Mouse (Mus musculus): ENCODE results near the gene Dbnl. TPM values are rescaled to one million over a fixed set of nuclear protein-coding genes. Genes with fewer than 3 reads are reported as not detected.

Gene Dbnl
- polyA plus RNA-seq (2012; rRNA removed) = 80.9 and 83.7 TPM in 2 replicates

GRCm38 (mm10) chr11:5788056-5789014 lies at the start of gene Dbnl:
Gene Dbnl, plus strand, starts transcription at chr11:5788488.
- WGBS = under 1% methylated on average over 74 of the region's 74 CpGs
- TF ChIP-seq POLR2A (IDR thresholded peaks at IDR 0.05; ENCODE audit: borderline replicate concordance, insufficient read depth, low read length) (peak; percentile 97), CTCF (IDR thresholded peaks at IDR 0.05; ENCODE audit: borderline replicate concordance, insufficient read depth, low read depth, low read length) (peak; percentile 55; the same call in 1 of the 2 replicates)
- Histone ChIP-seq H3K27me3 (ENCODE audit: control insufficient read depth, insufficient read depth, low read length) (no peaks in the 10 kb centered on the region), H3K27ac (ENCODE audit: insufficient read depth, low read length) (peak within 1 kb of the TSS; percentile 72), H3K4me1 (ENCODE audit: control insufficient read depth, insufficient read depth, low read length) (peaks cover 8% of the 10 kb centered on the region), H3K4me3 (replicated peaks; ENCODE audit: insufficient read depth, low read depth, low read length) (peak within 1 kb of the TSS; percentile 87)
- DNase-seq = peak; percentile 94 to 95

GRCm38 (mm10) chr11:5738888-5739632 lies 49.2 kb upstream of the Dbnl start:
- DNase-seq = no peak
- peaks cover 21% of the 10 kb centered on the region for H3K4me1 ChIP-seq (ENCODE audit: control insufficient read depth, insufficient read depth, low read length)
- H3K27me3 ChIP-seq (ENCODE audit: control insufficient read depth, insufficient read depth, low read length) = no peaks in the 10 kb centered on the region
- no peak for TF ChIP-seq POLR2A (IDR thresholded peaks at IDR 0.05; ENCODE audit: borderline replicate concordance, insufficient read depth, low read length)
- no peak for TF ChIP-seq CTCF (IDR thresholded peaks at IDR 0.05; ENCODE audit: borderline replicate concordance, insufficient read depth, low read depth, low read length)
- WGBS = 33% methylated on average over 5 of the region's 5 CpGs
- no peak overlapping the region for H3K27ac ChIP-seq (ENCODE audit: insufficient read depth, low read length)
- H3K4me3 ChIP-seq (replicated peaks; ENCODE audit: insufficient read depth, low read depth, low read length) = no peak overlapping the region

DNA sequence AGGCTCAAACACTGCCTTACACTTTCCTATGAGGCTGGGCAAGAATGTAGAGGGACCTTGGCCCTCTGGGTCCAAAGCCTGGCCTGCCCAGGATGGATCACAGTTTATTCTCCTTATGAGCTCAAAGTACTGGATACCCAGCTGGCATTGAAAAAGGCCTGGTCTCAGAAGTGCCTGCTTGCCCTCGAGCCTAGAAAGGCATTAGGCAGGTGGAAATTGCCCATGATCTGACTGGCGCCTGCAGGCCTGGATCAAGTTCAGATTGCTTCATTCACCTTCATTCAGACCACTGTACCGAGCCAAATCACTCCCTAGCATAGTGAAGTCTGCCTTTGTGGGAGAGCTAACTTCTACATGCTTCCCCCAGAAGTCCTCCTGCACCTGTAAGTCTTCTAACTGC lies 48.4 kb upstream of the Dbnl start:
- WGBS = 6% methylated on average over 3 of the region's 3 CpGs
- H3K27ac ChIP-seq (ENCODE audit: insufficient read depth, low read length) = no peak overlapping the region
- DNase-seq = peak in 1 of 2 experiments; percentile 40
- H3K4me3 ChIP-seq (replicated peaks; ENCODE audit: insufficient read depth, low read depth, low read length) = peak overlapping the region; percentile 76
- peaks cover 14% of the 10 kb centered on the region for H3K4me1 ChIP-seq (ENCODE audit: control insufficient read depth, insufficient read depth, low read length)
- no peaks in the 10 kb centered on the region for H3K27me3 ChIP-seq (ENCODE audit: control insufficient read depth, insufficient read depth, low read length)
- TF ChIP-seq CTCF (IDR thresholded peaks at IDR 0.05; ENCODE audit: borderline replicate concordance, insufficient read depth, low read depth, low read length) (no peak), POLR2A (IDR thresholded peaks at IDR 0.05; ENCODE audit: borderline replicate concordance, insufficient read depth, low read length) (no peak)

DNA sequence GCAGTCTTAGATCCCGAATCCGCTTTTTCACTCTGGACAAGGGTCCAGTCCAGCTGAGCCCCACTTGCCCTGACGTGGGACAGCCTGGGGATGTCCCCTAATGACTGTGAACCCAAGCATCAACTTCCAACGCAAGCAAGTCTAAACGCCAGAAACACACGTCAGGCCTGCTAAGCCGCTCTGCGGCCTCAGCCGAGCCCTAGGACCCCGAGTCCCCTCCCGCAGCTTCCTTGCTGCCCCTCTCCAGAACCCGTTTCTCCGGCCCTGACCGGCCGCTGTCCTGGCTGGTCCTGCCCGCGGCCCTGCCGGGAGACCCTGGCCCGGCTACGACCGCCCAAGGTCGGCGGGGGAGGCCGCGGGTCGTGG lies 47.7 kb upstream of the Dbnl start:
- peak overlapping the region; percentile 76 for H3K4me3 ChIP-seq (replicated peaks; ENCODE audit: insufficient read depth, low read depth, low read length)
- H3K4me1 ChIP-seq (ENCODE audit: control insufficient read depth, insufficient read depth, low read length) = peaks cover 11% of the 10 kb centered on the region; the same call in 1 of the 2 replicates
- no peak for TF ChIP-seq CTCF (IDR thresholded peaks at IDR 0.05; ENCODE audit: borderline replicate concordance, insufficient read depth, low read depth, low read length)
- no peak for TF ChIP-seq POLR2A (IDR thresholded peaks at IDR 0.05; ENCODE audit: borderline replicate concordance, insufficient read depth, low read length)
- H3K27me3 ChIP-seq (ENCODE audit: control insufficient read depth, insufficient read depth, low read length) = no peaks in the 10 kb centered on the region
- peak overlapping the region; percentile 92 for H3K27ac ChIP-seq (ENCODE audit: insufficient read depth, low read length)
- DNase-seq = peak in 1 of 2 experiments; percentile 35
- under 1% methylated on average over 26 of the region's 26 CpGs for WGBS

GRCm38 (mm10) chr11:5740965-5741627 lies 47.2 kb upstream of the Dbnl start:
- Histone ChIP-seq H3K4me3 (replicated peaks; ENCODE audit: insufficient read depth, low read depth, low read length) (peak overlapping the region; percentile 76), H3K27me3 (ENCODE audit: control insufficient read depth, insufficient read depth, low read length) (no peaks in the 10 kb centered on the region), H3K27ac (ENCODE audit: insufficient read depth, low read length) (peak overlapping the region; percentile 92), H3K4me1 (ENCODE audit: control insufficient read depth, insufficient read depth, low read length) (peaks cover 11% of the 10 kb centered on the region; the same call in 1 of the 2 replicates)
- under 1% methylated on average over 50 of the region's 50 CpGs for WGBS
- peak; percentile 80 to 82 for DNase-seq
- TF ChIP-seq POLR2A (IDR thresholded peaks at IDR 0.05; ENCODE audit: borderline replicate concordance, insufficient read depth, low read length) (peak; percentile 54), CTCF (IDR thresholded peaks at IDR 0.05; ENCODE audit: borderline replicate concordance, insufficient read depth, low read depth, low read length) (no peak)

GRCm38 (mm10) chr11:5742106-5742505 lies 46.2 kb upstream of the Dbnl start:
- no peaks in the 10 kb centered on the region for H3K27me3 ChIP-seq (ENCODE audit: control insufficient read depth, insufficient read depth, low read length)
- no peak for DNase-seq
- H3K4me3 ChIP-seq (replicated peaks; ENCODE audit: insufficient read depth, low read depth, low read length) = no peak overlapping the region
- no peak overlapping the region for H3K27ac ChIP-seq (ENCODE audit: insufficient read depth, low read length)
- TF ChIP-seq CTCF (IDR thresholded peaks at IDR 0.05; ENCODE audit: borderline replicate concordance, insufficient read depth, low read depth, low read length) (peak; percentile 38; the same call in 1 of the 2 replicates), POLR2A (IDR thresholded peaks at IDR 0.05; ENCODE audit: borderline replicate concordance, insufficient read depth, low read length) (no peak)
- 77% methylated on average over 7 of the region's 7 CpGs for WGBS
- peaks cover 11% of the 10 kb centered on the region; the same call in 1 of the 2 replicates for H3K4me1 ChIP-seq (ENCODE audit: control insufficient read depth, insufficient read depth, low read length)

DNA sequence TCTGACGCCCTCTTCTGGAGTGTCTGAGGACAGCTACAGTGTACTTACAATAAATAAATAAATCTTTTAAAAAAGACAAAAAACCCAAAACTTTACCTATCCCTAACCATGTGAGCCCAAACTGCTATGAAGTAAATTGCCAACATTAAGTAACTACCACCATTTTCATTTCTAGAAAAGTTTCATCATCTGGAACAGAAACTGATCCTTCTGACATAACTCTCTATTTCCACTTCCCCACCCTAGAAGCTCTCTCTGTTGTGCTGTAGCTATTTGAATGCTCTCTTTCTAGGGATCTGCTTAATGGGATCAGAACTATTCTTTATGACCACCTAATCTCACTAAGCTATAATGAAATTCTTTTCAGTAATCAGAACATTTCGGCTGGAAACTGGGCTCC lies 43.3 kb upstream of the Dbnl start:
- TF ChIP-seq CTCF (IDR thresholded peaks at IDR 0.05; ENCODE audit: borderline replicate concordance, insufficient read depth, low read depth, low read length) (no peak), POLR2A (IDR thresholded peaks at IDR 0.05; ENCODE audit: borderline replicate concordance, insufficient read depth, low read length) (no peak)
- WGBS = 69% methylated on average over 2 of the region's 2 CpGs
- Histone ChIP-seq H3K4me3 (replicated peaks; ENCODE audit: insufficient read depth, low read depth, low read length) (no peak overlapping the region), H3K27ac (ENCODE audit: insufficient read depth, low read length) (no peak overlapping the region), H3K4me1 (ENCODE audit: control insufficient read depth, insufficient read depth, low read length) (peaks cover 3% of the 10 kb centered on the region), H3K27me3 (ENCODE audit: control insufficient read depth, insufficient read depth, low read length) (no peaks in the 10 kb centered on the region)
- no peak for DNase-seq

Data from cerebellum, adult 2 months (tissue).